Mouse (Mus musculus): ENCODE measurements around the gene Ptprn.

- TF ChIP-seq CTCF (IDR thresholded peaks at IDR 0.05) (peak; percentile 42), EP300 (IDR thresholded peaks at IDR 0.05) (no peak)
These were observed 44.8 kb downstream of the Ptprn start, which contains the start of gene Tuba4a for GRCm38 (mm10) chr1:75219531-75219930.
